21 mouse cellular contexts compared by ENCODE assay signal in genomic region chr5:150915080-150916055, GRCm38 (mm10). TPM values are rescaled to one million over a fixed set of nuclear protein-coding genes. Genes with fewer than 3 reads are reported as not detected.
DNase-seq lines count a peak whose midpoint lies in the region; ATAC-seq and TF ChIP-seq lines count a peak whose summit lies in the region.
"Had no signal": no experiment of that assay in that cellular context is flagged by ENCODE, and none has a peak within 500 bp of the region (broad histone marks: within the 10 kb centered on the region; RNA-seq: fewer than 3 reads in every experiment).

No protein-coding gene starts in this region.

- peak; percentile 24 for DNase-seq in kidney, adult 11 months
- no peak for DNase-seq in kidney, postnatal 25 days
- DNase-seq in kidney, adult 2 months, result peak; percentile 37
- peak; percentile 26 for DNase-seq in kidney, postnatal 0 days (ENCODE audit: low spot score)
- peak; percentile 36 for DNase-seq in yolk sac, embryonic 10.5 days (ENCODE audit: low spot score)
- no peak for DNase-seq in hindbrain, embryonic 14.5 days (ENCODE audit: low spot score)
- DNase-seq: cerebellum, adult 2 months; heart, postnatal 14 days; right cerebral cortex, adult 18-20 months; thymus, postnatal 4 days had no signal

- ATAC-seq in kidney, postnatal 0 days (replicated peaks; ENCODE audit: low FRiP score, low read depth), result no peak
- no peak for ATAC-seq in hindbrain, embryonic 14.5 days (ENCODE audit: low FRiP score)
- no peak for ATAC-seq in inflammation-experienced regulatory T-cells, adult 6 months
- ATAC-seq: forebrain, embryonic 13.5 days; lung, postnatal 0 days had no signal

- WGBS in kidney, adult 2 months, result 55% methylated on average over 4 of the region's 4 CpGs
- 60% methylated on average over 4 of the region's 4 CpGs for WGBS in kidney, postnatal 0 days
- WGBS in hindbrain, embryonic 14.5 days, result 84% methylated on average over 4 of the region's 4 CpGs

- H3K27me3 ChIP-seq in kidney, adult 2 months (replicated peaks; ENCODE audit: control insufficient read depth, insufficient read depth, low read length), result no peaks in the 10 kb centered on the region
- H3K27me3 ChIP-seq in kidney, postnatal 0 days (ENCODE audit: insufficient read depth, low read length), result no peaks in the 10 kb centered on the region
- H3K27me3 ChIP-seq in hindbrain, embryonic 14.5 days (ENCODE audit: control insufficient read depth, insufficient read depth, low read length), result no peaks in the 10 kb centered on the region
- H3K27me3 ChIP-seq: embryonic facial prominence, embryonic 12.5 days; forebrain, embryonic 13.5 days; heart, embryonic 12.5 days; hindbrain, embryonic 13.5 days; midbrain, embryonic 12.5 days; neural tube, embryonic 12.5 days had no signal

- no peaks in the 10 kb centered on the region for H3K36me3 ChIP-seq in kidney, adult 2 months (ENCODE audit: control insufficient read depth, insufficient read depth, low read length)
- H3K36me3 ChIP-seq in kidney, postnatal 0 days (ENCODE audit: insufficient read depth, low read length), result no peaks in the 10 kb centered on the region
- H3K36me3 ChIP-seq in hindbrain, embryonic 14.5 days (replicated peaks; ENCODE audit: control insufficient read depth, insufficient read depth), result no peaks in the 10 kb centered on the region
- H3K36me3 ChIP-seq: embryonic facial prominence, embryonic 12.5 days; heart, embryonic 12.5 days; hindbrain, embryonic 13.5 days; midbrain, embryonic 12.5 days; neural tube, embryonic 12.5 days had no signal

- H3K9me3 ChIP-seq in kidney, postnatal 0 days (replicated peaks; ENCODE audit: low read length), result no peaks in the 10 kb centered on the region
- H3K9me3 ChIP-seq in hindbrain, embryonic 14.5 days (ENCODE audit: control insufficient read depth, low read length), result no peaks in the 10 kb centered on the region
- H3K9me3 ChIP-seq: embryonic facial prominence, embryonic 12.5 days; forebrain, embryonic 13.5 days; heart, embryonic 12.5 days; hindbrain, embryonic 13.5 days; midbrain, embryonic 12.5 days; neural tube, embryonic 12.5 days had no signal

- TF ChIP-seq CTCF in kidney, adult 2 months (conservative IDR thresholded peaks at IDR 0.05; ENCODE audit: insufficient read depth, insufficient read length, low read depth, low read length), result no peak
- no peak for TF ChIP-seq CTCF in kidney, postnatal 0 days (IDR thresholded peaks at IDR 0.05; ENCODE audit: low read depth)

- peak overlapping the region; percentile 8; the same call in 1 of the 2 replicates for H3K27ac ChIP-seq in kidney, adult 2 months (ENCODE audit: insufficient read depth, low read depth, low read length)
- H3K27ac ChIP-seq in kidney, postnatal 0 days, result peak overlapping the region; percentile 55; the same call in 1 of the 2 replicates
- H3K27ac ChIP-seq in hindbrain, embryonic 14.5 days, result no peak overlapping the region
- H3K27ac ChIP-seq: embryonic facial prominence, embryonic 12.5 days; forebrain, embryonic 13.5 days; hindbrain, embryonic 13.5 days; liver, embryonic 14.5 days; midbrain, embryonic 12.5 days; neural tube, embryonic 12.5 days had no signal

- no peak overlapping the region for H3K9ac ChIP-seq in kidney, postnatal 0 days (ENCODE audit: low read depth, low read length)
- no peak overlapping the region for H3K9ac ChIP-seq in hindbrain, embryonic 14.5 days
- H3K9ac ChIP-seq: embryonic facial prominence, embryonic 12.5 days; forebrain, embryonic 13.5 days; heart, embryonic 12.5 days; hindbrain, embryonic 13.5 days; liver, embryonic 14.5 days; midbrain, embryonic 12.5 days; neural tube, embryonic 12.5 days had no signal

- peaks cover 37% of the 10 kb centered on the region for H3K4me1 ChIP-seq in kidney, adult 2 months (ENCODE audit: control insufficient read depth, insufficient read depth, low read length)
- H3K4me1 ChIP-seq in kidney, postnatal 0 days (replicated peaks; ENCODE audit: insufficient read depth, low read length), result peaks cover 18% of the 10 kb centered on the region; the same call in 1 of the 2 replicates
- H3K4me1 ChIP-seq in hindbrain, embryonic 14.5 days (replicated peaks; ENCODE audit: control insufficient read depth, insufficient read depth, low read length), result no peaks in the 10 kb centered on the region
- H3K4me1 ChIP-seq: embryonic facial prominence, embryonic 12.5 days; forebrain, embryonic 13.5 days; midbrain, embryonic 12.5 days; neural tube, embryonic 12.5 days had no signal

- no peak overlapping the region for H3K4me2 ChIP-seq in kidney, postnatal 0 days (ENCODE audit: low read length)
- no peak overlapping the region for H3K4me2 ChIP-seq in hindbrain, embryonic 14.5 days (replicated peaks)
- H3K4me2 ChIP-seq: embryonic facial prominence, embryonic 12.5 days; forebrain, embryonic 13.5 days; heart, embryonic 12.5 days; hindbrain, embryonic 13.5 days; midbrain, embryonic 12.5 days; neural tube, embryonic 12.5 days had no signal

- no peak for TF ChIP-seq POLR2A in kidney, adult 2 months (IDR thresholded peaks at IDR 0.05; ENCODE audit: low read depth, low read length)

- no peak overlapping the region for H3K4me3 ChIP-seq in kidney, adult 2 months (ENCODE audit: insufficient read depth, low read depth, low read length)
- no peak overlapping the region for H3K4me3 ChIP-seq in kidney, postnatal 0 days (replicated peaks; ENCODE audit: low read depth, low read length)
- H3K4me3 ChIP-seq in hindbrain, embryonic 14.5 days (replicated peaks; ENCODE audit: low read length), result no peak overlapping the region
- H3K4me3 ChIP-seq: embryonic facial prominence, embryonic 12.5 days; erythroblast, embryonic 14.5 days; forebrain, embryonic 13.5 days; heart, embryonic 12.5 days; hindbrain, embryonic 13.5 days; midbrain, embryonic 12.5 days; neural tube, embryonic 12.5 days had no signal

RNA-seq across cellular contexts. Expression of gene Kl, which starts 37.0 kb away (rescaled TPM):
- 158 and 159 TPM in 2 replicates for polyA plus RNA-seq in kidney, adult 2 months (2012; rRNA removed)
- polyA plus RNA-seq in kidney, postnatal 0 days (2015; fragmentation: Nextera tagmentation; extraction: Ambion mirVana), result 65.5 and 79.5 TPM in 2 replicates
- polyA plus RNA-seq in hindbrain, embryonic 14.5 days (2014; fragmentation: Nextera tagmentation; extraction: Ambion mirVana), result 1.2 and 1.9 TPM in 2 replicates
- not detected for polyA plus RNA-seq in inflammation-experienced regulatory T-cells, adult 6 months (2017; shearing (Covaris generic))
- polyA plus RNA-seq: C2C12; erythroblast, embryonic 14.5 days had no signal

Comparison
In these comparisons a context has a peak if more than half of its experiments do, and no peak if none do; other contexts are left out.
1. DNase-seq: peak in kidney, adult 11 months (single experiment), kidney, adult 2 months (single experiment), kidney, postnatal 0 days (single experiment) and yolk sac, embryonic 10.5 days (single experiment); none in kidney, postnatal 25 days (0 of 2) and hindbrain, embryonic 14.5 days (single experiment).
2. RNA of gene Kl, which starts 37.0 kb away (polyA plus RNA-seq): 158 to 159 TPM in kidney, adult 2 months and 65.5 to 79.5 TPM in kidney, postnatal 0 days; 1.2 to 1.9 TPM in hindbrain, embryonic 14.5 days and not detected in inflammation-experienced regulatory T-cells, adult 6 months; every median in the first group is over 10 times any median in the second.